Mouse (Mus musculus) forebrain, postnatal 0 days (tissue): ENCODE data around the gene Vwa8. TPM values are rescaled to one million over a fixed set of nuclear protein-coding genes. Genes with fewer than 3 reads are reported as not detected.

Experiments used
- ATAC-seq: fragments of 200-750 bp; cut with Nextera tagmentation; 2 replicates; pipeline ENCODE4 v1.8.0; 2017; ENCODE audit warnings: mild to moderate bottlenecking, moderate library complexity
- DNase-seq: peaks from one replicate; pipeline ENCODE4 v3.0.0-alpha.2; 2015
- H3K27ac ChIP-seq: fragments of 300-500 bp; sonication (generic); 2 replicates; pipeline ENCODE4 v1.5.1; 2014; ENCODE audit warnings: low read depth, mild to moderate bottlenecking, antibody characterized with exemption, low read length, moderate library complexity, mixed read lengths
- H3K27me3 ChIP-seq: fragments of 300-500 bp; sonication (generic); 2 replicates; pipeline ENCODE4 v1.6.1; 2014; ENCODE audit warnings: mild to moderate bottlenecking, low read length, mixed read lengths; ENCODE audit not compliant: insufficient read depth
- H3K36me3 ChIP-seq: fragments of 300-500 bp; sonication (generic); 2 replicates; pipeline ENCODE4 v1.6.1; 2014; ENCODE audit warnings: mild to moderate bottlenecking, moderate library complexity; ENCODE audit not compliant: insufficient read depth
- H3K4me1 ChIP-seq: fragments of 300-500 bp; sonication (generic); 2 replicates; pipeline ENCODE4 v1.6.1; 2014; ENCODE audit warnings: antibody characterized with exemption; ENCODE audit not compliant: insufficient read depth
- H3K4me2 ChIP-seq: fragments of 300-500 bp; sonication (generic); 2 replicates; pipeline ENCODE4 v1.6.1; 2014; ENCODE audit warnings: low read depth, mild to moderate bottlenecking, moderate library complexity
- H3K4me3 ChIP-seq: fragments of 300-500 bp; sonication (generic); 2 replicates; pipeline ENCODE4 v1.5.1; 2014; ENCODE audit warnings: low read depth, low read length, mixed read lengths
- H3K9ac ChIP-seq: fragments of 300-500 bp; sonication (generic); 2 replicates; pipeline ENCODE4 v1.6.1; 2014; ENCODE audit warnings: mild to moderate bottlenecking
- H3K9me3 ChIP-seq: fragments of 300-500 bp; sonication (generic); 2 replicates; pipeline ENCODE4 v1.6.1; 2016; ENCODE audit warnings: low read length
- CTCF ChIP-seq: sonication (generic); IDR thresholded peaks from 2 replicates; pipeline ENCODE4 v1.5.1; 2016; ENCODE audit warnings: antibody characterized with exemption, control low read depth, low read depth
- WGBS: fragments of 180-500 bp; shearing (Covaris S2); extraction: QIAGEN DNeasy Blood & Tissue Kit; methylation state at CpG from one replicate; pipeline ENCODE4 v1.1.7; 2014; 5-methylcytosine and 5-hydroxymethylcytosine counted together
- polyA plus RNA-seq: library from polyadenylated mRNA; unstranded; fragments of >200 nt; fragmentation: Nextera tagmentation; extraction: Ambion mirVana; gene quantifications from 2 replicates; pipeline ENCODE4 v1.2.1, GENCODE M21; 2015
- total RNA-seq: library from RNA; depleted of rRNA; stranded (reverse); fragments of >200 nt; gene quantifications from 2 replicates; pipeline ENCODE4 v1.2.3, GENCODE M21; 2014

Gene Vwa8
- total and polyA plus RNA-seq, 2 experiments from 2014 or later: 5.1 to 13.9 TPM

DNA sequence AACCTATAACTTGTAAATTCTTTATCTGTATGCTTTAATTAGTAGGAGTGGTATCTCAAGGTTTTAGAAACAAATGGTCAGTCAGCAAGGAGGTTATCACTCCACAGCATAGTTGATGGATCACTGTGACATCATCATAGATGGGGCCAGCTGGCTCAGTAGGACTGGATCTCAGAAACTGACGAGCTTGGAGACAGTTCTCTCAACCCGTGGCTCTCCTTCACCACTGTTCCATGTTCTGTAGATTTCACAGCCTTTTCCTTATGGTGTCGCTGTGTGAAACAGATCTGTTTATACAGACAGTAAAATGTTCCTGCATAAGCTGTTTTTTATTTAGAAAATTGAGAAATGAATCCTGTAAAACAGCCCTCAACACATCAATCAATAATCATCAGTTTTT is 2.5 kb downstream of the Vwa8 start:
- no peak overlapping the region for H3K27ac ChIP-seq
- peak; percentile 32; the same call in 1 of the 2 replicates for TF ChIP-seq CTCF
- no peaks in the 10 kb centered on the region for H3K9me3 ChIP-seq
- no peaks in the 10 kb centered on the region for H3K27me3 ChIP-seq
- H3K36me3 ChIP-seq: no peaks in the 10 kb centered on the region
- ATAC-seq: no peak
- H3K4me3 ChIP-seq: no peak overlapping the region
- DNase-seq: peak; percentile 18
- no peaks in the 10 kb centered on the region for H3K4me1 ChIP-seq
- 56% methylated on average over 3 of the region's 3 CpGs for WGBS
- H3K4me2 ChIP-seq: no peak overlapping the region
- no peak overlapping the region for H3K9ac ChIP-seq

GRCm38 (mm10) chr14:78852401-78853246 is 3.8 kb downstream of the Vwa8 start:
- Histone ChIP-seq H3K9ac (no peak overlapping the region), H3K9me3 (no peaks in the 10 kb centered on the region), H3K4me1 (no peaks in the 10 kb centered on the region), H3K4me2 (no peak overlapping the region), H3K4me3 (no peak overlapping the region), H3K36me3 (no peaks in the 10 kb centered on the region), H3K27ac (no peak overlapping the region), H3K27me3 (no peaks in the 10 kb centered on the region)
- 68% methylated on average over 5 of the region's 5 CpGs for WGBS
- ATAC-seq (no peak), DNase-seq (peak; percentile 21)
- no peak for TF ChIP-seq CTCF

DNA sequence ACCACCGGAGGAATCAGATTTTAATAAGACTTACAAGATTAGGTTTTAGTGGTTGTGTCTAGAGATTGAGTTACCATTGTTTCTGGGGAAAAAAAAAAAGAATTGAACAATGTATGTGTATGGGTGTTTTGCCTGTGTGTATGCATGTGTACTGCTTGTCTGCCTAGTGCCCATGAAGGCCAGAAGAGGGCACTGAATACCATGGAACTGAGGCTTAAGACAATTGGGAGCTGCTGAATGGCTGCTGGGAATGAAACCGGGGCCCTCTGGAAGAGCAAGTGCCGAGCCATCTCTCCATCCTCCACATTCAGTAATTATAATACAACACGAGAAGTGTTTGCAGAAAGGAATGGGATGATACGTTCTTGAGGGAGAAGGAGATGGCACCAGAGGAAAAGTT is 12.3 kb downstream of the Vwa8 start:
- WGBS: 97% methylated on average over 5 of the region's 5 CpGs

GRCm38 (mm10) chr14:78870036-78870435 is 21.2 kb downstream of the Vwa8 start:
- H3K9ac ChIP-seq: no peak overlapping the region
- 0 out of 2 replicates have a peak, but pooled peaks cover 3% of the 10 kb centered on the region for H3K9me3 ChIP-seq
- no peak overlapping the region for H3K4me3 ChIP-seq
- H3K4me1 ChIP-seq: no peaks in the 10 kb centered on the region
- no peak for DNase-seq
- H3K27me3 ChIP-seq: no peaks in the 10 kb centered on the region
- H3K36me3 ChIP-seq: no peaks in the 10 kb centered on the region
- no peak for TF ChIP-seq CTCF
- WGBS: 20% methylated on average over 2 of the region's 2 CpGs
- ATAC-seq: no peak
- H3K4me2 ChIP-seq: no peak overlapping the region
- no peak overlapping the region for H3K27ac ChIP-seq

More for the DNA sequence above, 12.3 kb downstream of the Vwa8 start:
- no peak for DNase-seq
- H3K9me3 ChIP-seq: no peaks in the 10 kb centered on the region
- no peak overlapping the region for H3K27ac ChIP-seq
- no peaks in the 10 kb centered on the region for H3K36me3 ChIP-seq
- H3K27me3 ChIP-seq: no peaks in the 10 kb centered on the region
- H3K4me2 ChIP-seq: no peak overlapping the region
- H3K4me3 ChIP-seq: no peak overlapping the region
- H3K9ac ChIP-seq: no peak overlapping the region
- H3K4me1 ChIP-seq: no peaks in the 10 kb centered on the region
- no peak for TF ChIP-seq CTCF
- no peak for ATAC-seq

- Histone ChIP-seq H3K27me3 (no peaks in the 10 kb centered on the region), H3K4me3 (no peak overlapping the region), H3K36me3 (no peaks in the 10 kb centered on the region), H3K9me3 (0 out of 2 replicates have a peak, but pooled peaks cover 3% of the 10 kb centered on the region), H3K4me2 (no peak overlapping the region), H3K9ac (no peak overlapping the region), H3K4me1 (no peaks in the 10 kb centered on the region), H3K27ac (no peak overlapping the region)
- ATAC-seq (no peak), DNase-seq (no peak)
- TF ChIP-seq CTCF: no peak
- WGBS: 78% methylated on average over 2 of the region's 2 CpGs
These were observed 28.3 kb downstream of the Vwa8 start for GRCm38 (mm10) chr14:78877176-78877575.

GRCm38 (mm10) chr14:78878402-78879045 is 29.7 kb downstream of the Vwa8 start:
- Histone ChIP-seq H3K27ac (no peak overlapping the region), H3K4me1 (no peaks in the 10 kb centered on the region), H3K36me3 (no peaks in the 10 kb centered on the region), H3K9ac (no peak overlapping the region), H3K27me3 (no peaks in the 10 kb centered on the region), H3K9me3 (no peaks in the 10 kb centered on the region), H3K4me2 (no peak overlapping the region), H3K4me3 (no peak overlapping the region)
- DNase-seq (no peak), ATAC-seq (peak; percentile 83)
- no peak for TF ChIP-seq CTCF
- 69% methylated on average over 13 of the region's 13 CpGs for WGBS

DNA sequence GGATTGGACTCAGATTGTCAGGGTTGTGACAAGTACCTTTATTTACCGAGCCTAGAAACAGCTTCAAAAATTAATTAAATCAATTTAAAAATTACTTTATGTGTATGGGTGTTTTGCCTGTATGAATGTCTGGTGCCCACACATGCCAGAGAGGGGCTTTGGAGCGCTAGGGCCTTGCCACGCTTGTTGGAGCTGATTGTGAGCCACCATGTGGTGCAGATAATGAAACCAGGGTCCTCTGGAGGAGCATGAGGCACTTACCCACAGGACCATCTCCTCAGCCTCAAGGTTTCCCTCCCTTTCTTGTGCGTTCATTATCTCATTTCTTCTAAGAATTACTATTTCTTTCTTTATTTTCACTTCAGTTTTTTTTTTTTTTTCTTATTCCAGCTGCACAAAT is 32.0 kb downstream of the Vwa8 start:
- Histone ChIP-seq H3K4me1 (no peaks in the 10 kb centered on the region), H3K4me3 (no peak overlapping the region), H3K36me3 (no peaks in the 10 kb centered on the region), H3K9ac (no peak overlapping the region), H3K27ac (no peak overlapping the region), H3K4me2 (no peak overlapping the region), H3K27me3 (no peaks in the 10 kb centered on the region), H3K9me3 (no peaks in the 10 kb centered on the region)
- DNase-seq (no peak), ATAC-seq (no peak)
- 84% methylated on average over 4 of the region's 4 CpGs for WGBS
- no peak for TF ChIP-seq CTCF
